Mouse (Mus musculus) gastrocnemius, postnatal 25 days (tissue): ENCODE results near the gene Ebf1. TPM values are rescaled to one million over a fixed set of nuclear protein-coding genes. Genes with fewer than 3 reads are reported as not detected.

ENCODE experiments used
- DNase-seq: peaks from one replicate; pipeline ENCODE4 v3.0.0; 2022
- total RNA-seq, 2 experiments: library from RNA; stranded (reverse); gene quantifications; 1 replicate in 1 of 2; 2 replicates in 1 of 2; pipeline ENCODE4 v1.2.3; 2021

Ebf1 gene
- total RNA-seq, 2 experiments from 2014 or later = 9.3 to 14.0 TPM

DNA sequence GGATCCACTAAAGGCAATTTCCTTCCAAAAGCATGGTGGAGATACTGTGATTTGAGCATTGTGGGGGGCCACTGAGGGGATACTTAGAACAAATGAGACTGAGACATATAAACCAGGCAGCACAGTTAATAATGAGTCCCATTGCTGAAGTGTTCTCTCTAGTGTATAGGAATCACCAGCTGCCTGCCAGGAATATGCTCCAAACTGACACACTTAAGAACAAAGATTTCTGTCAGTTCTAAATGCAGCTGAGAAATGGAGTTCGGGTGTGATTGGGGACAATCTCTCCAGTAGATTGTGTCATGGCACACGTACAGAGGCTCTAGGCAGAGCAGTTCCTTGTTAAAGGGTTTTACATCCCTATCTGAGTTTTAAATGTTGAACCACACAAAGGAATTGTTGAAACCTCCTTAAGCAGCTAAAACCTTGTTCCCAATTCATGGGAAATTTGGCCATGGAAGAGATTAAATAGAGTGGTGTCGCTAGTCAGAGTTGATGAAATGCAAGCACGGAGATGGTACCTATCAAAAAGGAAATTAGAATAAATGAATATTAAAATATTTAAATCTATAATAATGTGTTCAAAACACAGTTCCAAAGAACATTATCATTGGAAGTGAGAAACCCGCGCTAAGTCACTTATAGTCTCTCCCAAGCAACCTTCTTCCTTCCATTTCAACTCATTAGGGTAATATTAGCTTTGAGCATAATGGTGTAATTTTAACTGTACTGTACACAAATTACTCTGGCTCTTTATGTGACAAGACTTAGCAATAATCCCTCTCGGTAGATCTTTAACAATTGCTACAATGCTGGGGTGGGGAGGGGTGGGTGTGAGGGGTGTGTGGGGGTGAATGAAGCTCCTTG, 438.9 kb downstream of the Ebf1 start:
- no peak for DNase-seq

Other genes starting within 250 kb of the Ebf1 start
- gene Il12b, start 217.3 kb upstream of the Ebf1 start, total RNA-seq = not detected
- 10 to 100 TPM; 26.6 to 28.8 TPM for gene Ublcp1, start 146.8 kb upstream of the Ebf1 start, total RNA-seq
- 10 to 100 TPM in 1 of 2 experiments, 1 to 10 TPM in 1; 8.1 to 10.9 TPM for gene Rnf145, start 98.4 kb upstream of the Ebf1 start, total RNA-seq